Mouse (Mus musculus) kidney, postnatal 36 days (tissue): ENCODE data around the gene Cd180.
"Not testable (repeated sequence)": the region's sequence is repeated elsewhere in the genome, so short reads cannot be mapped to it uniquely, and the experiment has no call there.

Experiments
- DNase-seq, 2 experiments: peaks; one replicate each; pipeline ENCODE4 v3.0.0; 2021 to 2022; ENCODE audit warnings: mixed read lengths in 2 of 2

Gene Cd180

DNA sequence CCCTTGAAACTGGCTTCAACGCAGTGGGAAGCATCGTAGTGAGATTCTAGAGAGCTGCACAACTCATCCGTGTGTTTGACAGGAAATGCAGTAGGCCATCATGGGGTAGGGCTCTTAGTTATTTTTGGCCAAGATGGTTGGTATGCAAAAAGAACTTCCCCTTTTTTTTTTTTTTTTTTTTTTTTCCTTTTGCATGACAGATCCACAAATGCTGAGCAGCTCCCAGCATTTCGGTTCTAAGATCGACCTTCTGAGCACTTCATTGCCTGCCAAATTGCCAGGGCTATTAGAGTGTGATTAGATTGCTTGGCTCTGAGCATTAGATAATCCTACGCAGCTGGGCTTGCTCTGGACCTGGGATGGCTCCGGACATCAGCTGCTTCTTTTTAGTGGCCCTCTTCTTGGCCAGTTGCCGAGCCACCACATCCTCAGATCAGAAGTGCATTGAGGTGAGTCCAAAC lies at the start of gene Cd180:
Gene Cd180, plus strand, starts transcription at position 218 of the 461 bp plus-strand sequence.
- peak in 1 of 2 experiments; percentile 65 for DNase-seq

DNA sequence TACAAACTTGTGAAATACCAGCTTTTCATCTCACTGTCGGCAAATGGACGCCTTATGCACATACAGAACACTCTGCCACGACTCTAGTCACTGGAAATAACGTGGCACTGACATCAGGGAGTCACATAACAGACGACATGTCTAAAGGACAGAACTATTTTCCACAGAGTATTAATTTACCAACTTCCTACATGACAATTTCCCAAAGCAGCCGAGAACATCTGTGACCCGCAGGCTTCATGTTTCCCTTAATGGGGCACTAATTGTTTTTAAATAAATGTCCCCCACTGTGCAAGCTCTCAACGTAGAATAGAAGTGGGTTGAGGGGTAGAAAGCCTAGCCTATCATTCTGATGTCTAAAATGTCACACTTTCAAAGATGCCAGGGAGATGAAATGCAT lies 49.0 kb upstream of the Cd180 start:
- DNase-seq: no peak

DNA sequence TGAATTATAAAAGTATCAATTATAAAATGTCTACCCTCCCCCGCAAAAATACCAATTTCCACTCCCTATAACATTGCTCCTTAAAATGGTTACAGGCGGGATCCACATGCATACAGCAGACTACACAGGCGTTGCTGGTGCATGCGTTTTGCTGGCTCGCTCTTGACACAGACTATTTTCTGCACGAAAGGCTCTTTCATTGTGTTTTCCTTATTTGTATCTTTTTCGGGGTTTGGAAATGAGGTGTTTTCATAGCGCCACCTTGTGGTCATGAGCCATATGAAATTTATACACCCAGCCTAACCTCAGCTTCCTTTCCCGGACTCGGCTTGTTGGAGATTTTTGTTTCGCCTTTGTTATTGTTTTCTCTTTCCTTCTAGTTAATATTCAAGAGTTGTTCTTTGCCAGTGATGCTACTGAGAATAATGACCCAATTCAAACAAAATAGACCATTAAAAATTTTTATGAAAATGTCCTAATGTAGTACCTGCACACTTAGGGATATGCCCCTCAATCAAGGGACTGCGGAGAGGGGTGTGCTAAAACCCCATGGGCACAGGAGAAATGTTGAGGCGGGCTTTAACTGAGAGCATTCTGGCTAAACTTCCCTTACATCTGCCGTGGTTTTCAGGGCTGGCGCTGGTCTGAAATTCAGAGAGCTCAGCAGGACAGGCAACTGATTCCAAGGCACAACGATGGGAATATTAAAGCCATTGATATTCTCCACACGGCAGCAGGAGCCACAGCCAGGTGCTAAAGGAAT lies 48.4 kb upstream of the Cd180 start:
- DNase-seq: peak; percentile 78 to 81

DNA sequence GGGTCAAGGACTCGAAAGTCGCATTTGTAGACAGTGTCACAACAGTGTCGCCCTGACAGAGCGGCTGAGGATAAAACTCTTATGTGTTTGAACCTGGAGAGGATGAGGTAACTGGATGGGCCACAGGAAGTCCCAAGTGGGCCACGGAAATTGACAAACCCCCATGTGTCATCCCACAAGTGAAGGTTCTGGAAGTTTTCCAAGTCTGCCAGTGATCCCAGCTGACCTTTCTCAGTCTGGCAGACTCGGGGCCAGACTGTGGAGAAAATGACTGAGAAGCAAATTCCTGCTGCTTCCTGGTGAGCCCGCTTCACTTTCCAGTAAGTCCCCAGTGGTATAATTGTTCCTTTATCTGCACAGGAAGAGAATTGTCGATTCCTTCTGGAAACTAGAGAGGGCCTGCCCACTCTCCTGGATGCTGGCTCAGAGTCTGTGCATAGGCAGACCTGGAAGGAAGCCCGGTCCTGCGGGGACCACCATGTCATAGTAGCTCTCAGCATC lies 47.0 kb upstream of the Cd180 start:
- DNase-seq: peak; percentile 60

DNA sequence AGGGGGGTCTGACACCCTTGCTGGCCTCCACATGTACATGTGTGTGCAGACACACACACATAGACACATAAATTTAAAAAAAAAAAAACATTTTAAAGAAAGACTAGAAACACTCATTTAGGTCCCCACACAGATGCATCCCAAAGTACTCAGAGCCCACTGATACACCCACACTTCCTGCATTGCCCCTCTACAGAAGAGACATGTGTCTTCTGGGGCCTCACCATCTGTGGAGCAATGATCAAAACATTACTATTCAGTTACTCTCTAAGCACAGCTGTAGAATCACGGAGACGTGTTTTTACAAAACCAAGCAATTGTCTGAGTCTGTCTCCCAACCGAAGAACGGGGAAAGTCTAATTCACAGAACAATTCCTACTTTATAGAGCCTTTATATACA lies 45.8 kb upstream of the Cd180 start:
- no peak for DNase-seq

DNA sequence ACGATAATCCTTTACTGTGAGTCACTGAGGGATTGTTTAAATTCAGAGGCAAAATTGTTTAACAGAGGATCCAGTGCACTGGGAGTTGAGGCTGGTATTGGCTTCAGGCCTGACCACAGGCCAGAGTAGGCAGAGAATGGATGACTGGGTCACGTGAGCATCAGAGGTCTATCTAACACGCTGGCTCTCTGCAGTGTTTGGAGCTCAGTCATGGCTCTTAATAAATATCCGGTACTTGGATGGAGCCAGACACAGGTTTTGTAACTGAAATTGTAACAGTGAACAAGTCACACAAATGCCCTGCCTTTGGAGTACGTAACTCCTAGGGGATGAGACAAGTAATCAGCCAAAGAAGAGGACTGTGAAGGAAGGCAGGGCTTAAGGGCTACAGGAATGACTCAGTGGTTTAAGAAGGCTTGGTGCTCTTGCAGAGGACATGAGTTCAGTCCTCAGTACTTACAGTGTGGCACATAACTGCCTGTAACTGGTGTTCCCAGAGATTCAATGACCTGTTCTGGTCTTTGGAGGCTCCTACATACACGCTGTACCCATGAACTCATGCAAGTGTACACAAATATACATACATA lies 41.0 kb upstream of the Cd180 start:
- DNase-seq: no peak

DNA sequence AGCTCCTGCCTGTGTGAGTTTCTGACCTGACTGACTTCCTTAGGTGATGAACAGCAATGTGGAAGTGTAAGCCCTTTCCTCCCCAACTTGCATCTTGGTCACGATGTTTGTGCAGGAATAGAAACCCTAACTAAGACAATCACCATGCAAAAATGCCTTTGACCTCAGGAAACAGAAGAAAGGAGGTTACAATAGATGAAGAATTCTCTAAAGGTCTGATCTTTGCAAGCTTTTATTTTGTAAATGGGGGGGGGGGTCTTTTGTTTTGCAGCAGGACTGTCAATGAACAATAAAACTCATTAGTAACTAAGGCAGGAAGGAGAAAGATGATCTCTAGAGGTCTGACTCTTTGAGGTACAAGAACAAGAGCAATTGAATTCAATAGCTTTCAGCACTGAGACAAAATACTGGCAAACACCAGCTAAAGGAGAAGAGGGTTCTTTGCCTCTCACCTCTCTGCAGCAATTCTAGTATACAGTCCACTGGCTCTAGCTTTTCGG lies 38.2 kb upstream of the Cd180 start:
- no peak for DNase-seq

DNA sequence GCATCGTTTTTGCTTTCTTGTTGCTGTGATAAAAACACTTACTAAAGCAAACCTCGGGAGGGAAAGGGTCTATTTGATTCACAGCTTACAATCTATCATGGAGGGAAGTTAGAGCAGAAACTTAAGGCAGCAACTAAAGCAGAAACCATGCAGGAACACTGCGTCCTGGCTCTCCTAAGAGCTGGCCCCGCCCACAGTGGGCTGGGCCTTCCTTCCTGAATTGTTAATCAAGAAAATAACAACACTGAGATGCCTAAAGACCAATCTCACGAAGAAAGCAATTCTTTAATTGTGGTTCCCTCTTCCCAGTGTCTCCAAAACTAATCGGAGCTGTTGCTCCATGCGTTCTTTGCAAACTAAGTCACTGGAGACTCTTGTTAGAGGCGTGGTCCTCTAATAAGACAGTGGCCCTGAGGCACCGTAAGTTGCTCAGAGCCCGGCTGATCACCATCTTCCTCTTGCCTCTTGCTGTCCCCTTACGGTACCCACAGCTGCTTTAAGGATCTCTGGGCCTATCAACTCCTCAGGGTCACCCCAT lies 37.1 kb upstream of the Cd180 start:
- peak; percentile 53 to 65 for DNase-seq

DNA sequence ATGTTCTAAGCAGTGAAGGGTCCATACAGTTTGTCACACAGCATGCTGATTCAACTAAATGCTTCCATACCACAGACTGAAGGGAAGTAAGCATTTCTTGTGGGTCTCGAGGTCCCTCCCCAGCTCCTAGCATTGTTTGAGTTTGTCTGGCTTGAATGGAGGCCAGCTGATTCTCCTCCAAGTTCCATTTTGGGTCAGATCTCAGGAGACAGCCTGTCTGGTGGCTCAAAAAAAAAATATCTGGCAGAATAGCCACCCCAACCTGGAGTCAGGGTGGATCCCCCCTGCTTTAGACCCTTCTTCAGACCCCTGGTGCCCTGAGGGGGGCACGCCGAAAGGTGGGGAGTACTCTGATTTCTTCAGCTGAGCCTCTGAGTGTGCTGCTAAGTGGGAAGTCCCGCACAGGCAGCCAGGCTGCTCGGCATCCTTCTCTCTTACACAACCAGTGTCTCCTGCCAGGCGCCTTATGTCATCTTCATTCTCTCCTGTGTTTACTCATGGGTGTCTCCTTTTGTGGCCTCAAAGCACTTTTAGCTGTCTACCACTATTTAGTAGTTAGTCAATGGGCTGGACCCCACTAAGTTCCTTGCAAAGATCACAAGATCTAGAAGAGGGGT lies 35.0 kb upstream of the Cd180 start:
- DNase-seq: peak; percentile 63 to 64

DNA sequence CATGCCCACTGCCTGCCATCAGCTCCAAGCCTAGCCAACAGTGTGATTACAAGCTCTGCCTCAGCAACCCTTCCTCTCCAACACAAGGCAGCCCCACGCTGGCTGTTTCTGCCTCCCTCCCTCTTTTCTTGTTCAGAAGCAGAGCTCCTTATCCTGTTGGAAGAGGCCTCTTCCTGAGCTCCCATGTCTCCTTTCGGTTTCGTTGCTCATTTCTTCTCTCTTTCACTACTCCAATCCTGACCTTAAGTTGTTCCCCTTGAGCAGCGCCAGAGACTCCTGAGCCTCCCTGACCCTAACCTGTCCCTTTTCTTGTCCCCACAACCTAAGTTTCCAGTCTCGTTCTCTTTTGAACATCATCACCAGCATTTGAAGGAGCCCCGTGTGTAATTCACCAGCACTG lies 29.3 kb upstream of the Cd180 start:
- DNase-seq: no peak

DNA sequence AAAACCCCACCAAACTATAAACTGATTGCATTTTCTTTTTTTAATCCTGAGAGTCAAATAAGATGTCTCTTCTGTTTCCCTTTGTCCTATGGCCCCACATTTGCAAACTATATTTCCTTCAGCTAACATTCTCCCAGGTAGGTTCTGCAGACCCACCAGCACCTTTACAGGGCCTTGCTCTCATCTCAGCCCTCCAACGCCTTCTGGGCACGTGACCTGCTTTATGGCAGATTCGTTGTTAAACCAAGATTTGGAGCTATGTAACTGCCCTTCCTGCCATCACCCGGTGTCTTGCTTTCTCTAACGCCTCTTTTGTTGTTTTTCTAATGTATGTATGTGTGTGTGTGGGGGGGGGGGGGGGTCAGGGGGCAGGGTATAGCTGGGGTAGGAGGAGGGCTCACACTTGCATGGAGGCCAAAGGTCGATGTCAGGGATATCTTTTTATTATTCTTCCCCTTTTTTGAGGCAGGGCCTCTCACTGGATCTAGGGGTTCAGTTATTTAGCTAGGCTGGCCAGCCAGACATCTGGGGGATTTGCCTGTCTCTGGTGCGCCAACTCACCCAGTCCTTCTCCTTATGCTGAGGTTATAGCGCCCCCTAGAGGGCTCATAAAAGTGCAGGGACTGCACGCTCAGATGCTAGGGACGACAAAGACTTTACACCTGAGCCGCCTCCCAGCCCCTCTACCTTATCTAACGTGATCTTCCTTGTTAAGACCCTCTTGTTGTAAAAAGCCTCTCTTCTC lies 28.3 kb upstream of the Cd180 start:
- peak; percentile 23 to 65 for DNase-seq

DNA sequence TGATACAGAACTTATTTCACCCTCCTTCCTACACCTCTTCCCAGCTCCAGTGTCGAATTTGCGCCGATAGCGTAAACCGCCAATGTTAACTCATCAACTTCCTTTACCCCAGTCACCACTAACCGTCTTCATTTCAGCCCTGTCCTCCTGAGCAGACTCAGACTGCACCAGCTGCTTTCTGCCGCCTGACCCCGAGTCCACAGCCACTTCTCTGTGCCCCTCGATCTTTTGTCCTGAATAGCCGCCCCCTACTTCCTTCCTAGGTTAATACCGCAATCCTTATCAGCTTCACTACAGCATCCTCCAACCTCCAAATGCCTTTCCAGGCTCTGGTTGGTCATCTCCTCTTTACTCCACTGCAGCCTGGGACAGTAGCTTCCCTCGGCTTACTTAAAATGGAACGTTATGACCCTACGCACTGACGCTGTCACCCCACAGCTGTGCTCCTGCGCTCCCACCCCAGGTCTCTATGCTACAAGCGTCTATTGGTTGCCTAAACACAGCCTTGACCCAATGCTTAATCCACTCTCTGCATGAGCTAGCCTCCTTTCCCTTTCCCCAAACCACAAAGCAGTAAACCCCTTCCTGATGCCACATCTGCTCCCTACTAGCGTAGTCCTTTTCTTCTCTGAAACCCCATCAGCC lies 27.6 kb upstream of the Cd180 start:
- no peak for DNase-seq

DNA sequence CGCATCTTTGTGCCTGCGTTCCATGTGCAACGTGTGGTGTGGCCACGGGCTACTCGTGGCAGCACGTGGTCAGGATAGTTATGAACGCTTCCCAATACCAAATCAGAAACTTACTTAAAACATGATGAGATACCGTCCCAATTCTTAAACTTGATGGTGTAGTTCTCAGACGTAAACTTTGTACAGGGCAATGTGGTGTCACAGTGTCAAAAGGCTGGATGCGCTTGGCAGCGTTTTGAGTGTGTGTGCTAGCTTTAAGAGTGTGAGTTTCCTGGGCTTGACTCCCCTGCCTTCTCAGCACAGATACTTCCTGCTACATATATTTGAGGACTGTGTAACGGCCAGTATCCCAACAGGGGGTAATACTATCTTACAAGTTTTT lies 27.1 kb upstream of the Cd180 start:
- no peak for DNase-seq

DNA sequence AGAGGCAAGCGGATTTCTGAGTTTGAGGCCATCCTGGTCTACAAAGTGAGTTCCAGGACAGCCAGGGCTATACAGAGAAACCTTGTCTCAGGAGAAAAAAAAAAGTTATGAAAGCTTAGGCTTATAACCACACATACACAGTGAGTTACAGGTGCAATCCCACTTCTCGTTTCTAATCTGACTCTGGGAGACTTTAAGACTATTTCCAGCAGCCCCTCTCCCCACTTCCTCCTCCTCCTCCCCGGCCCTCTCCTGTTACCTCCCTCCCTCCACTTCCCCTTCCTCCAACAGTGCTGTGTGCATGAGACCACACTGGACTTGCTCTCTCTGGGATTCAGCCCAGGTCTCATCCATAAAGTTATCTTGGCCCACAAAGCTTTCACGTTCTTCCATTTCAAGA lies 26.6 kb upstream of the Cd180 start:
- DNase-seq: no peak

DNA sequence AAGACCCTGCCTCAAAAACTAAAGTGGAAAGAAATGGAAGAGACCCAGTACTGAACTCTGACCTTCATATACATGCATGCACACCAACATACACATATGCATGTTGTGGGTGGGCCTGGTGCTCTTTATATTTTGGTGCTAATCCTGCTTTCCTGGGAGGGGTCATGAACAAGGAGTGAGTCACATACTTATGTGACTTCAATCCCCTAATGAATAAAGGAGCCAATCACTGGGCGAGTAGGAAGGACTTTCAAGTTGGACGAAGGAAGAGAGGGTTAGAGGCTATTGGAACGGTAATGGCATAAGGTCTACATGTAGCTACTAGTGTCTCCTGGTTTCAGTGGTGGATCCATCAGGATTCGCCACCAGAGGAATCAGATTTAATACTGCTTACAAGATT lies 26.0 kb upstream of the Cd180 start:
- DNase-seq: no peak

DNA sequence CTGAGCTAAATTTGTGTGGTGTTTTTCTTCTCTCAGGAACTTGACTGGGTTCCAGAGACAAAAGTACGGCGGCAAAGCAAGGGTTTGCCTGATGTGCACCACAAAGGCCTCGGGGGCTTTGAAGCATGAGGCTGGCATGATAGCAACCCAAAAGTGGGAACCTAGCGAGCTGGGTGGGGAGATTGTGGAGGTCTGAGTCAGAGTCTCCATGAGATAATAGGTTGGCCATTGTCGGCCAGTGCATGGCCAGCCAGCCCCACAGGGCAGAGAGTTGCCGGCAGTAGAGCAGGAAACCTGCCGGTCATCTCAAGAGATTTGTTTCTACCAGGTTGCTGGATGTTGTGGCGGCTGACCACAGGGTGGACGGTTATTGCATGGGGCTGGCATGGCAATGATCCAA lies 25.5 kb upstream of the Cd180 start:
- DNase-seq: no peak

DNA sequence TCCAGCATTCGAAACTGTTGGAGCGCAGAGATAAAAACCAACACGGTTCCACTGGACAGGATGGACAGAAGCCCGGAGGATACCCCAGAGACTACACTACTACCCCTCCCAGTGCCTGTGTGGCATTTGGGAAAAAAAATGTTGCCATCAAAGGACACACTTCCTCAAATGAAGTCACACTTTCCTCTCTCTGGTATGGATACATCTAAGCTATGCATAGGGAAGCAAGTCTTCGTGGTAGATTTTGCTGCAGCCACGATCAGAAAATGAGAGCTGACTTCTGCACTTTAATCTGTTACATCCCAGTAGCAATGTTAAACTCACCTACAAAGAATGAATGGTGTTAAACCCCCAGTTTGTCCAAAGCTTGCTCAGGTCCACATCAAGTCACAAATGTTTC lies 24.4 kb upstream of the Cd180 start:
- DNase-seq: no peak

DNA sequence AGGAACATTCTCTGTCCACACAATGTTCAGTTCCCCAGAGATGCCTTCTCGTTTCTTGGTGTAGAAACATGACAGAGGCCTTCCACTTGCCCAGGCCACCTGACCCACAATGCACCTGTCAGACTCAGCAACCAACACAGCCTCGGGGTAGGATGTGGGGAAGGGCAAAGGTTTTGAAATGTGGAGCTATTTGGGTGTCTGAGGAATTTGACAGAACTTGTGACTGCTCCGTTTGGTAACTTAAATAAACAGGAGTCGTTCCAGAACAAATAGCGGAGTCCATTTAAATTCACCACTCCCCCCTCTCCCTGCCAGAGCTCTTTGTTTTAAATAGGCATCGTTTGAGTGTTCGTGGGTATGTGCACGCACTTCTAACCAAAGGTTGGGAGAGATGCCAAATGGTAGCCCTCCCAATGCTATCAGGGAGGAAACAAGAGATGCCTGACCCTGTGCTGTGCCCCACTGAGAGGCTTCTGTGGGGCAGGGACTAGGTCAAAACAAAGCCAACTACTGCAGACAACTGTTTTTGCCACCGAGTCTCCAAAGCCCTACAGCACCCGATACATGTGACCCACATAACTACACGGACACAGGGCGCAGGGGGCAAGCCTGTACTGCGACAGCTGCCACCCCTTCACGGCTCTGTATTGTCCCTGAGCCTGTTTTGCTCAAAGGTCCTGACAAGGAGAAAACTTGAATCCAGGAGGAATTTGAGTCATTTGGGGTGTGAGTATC lies 23.7 kb upstream of the Cd180 start:
- peak; percentile 62 to 69 for DNase-seq

DNA sequence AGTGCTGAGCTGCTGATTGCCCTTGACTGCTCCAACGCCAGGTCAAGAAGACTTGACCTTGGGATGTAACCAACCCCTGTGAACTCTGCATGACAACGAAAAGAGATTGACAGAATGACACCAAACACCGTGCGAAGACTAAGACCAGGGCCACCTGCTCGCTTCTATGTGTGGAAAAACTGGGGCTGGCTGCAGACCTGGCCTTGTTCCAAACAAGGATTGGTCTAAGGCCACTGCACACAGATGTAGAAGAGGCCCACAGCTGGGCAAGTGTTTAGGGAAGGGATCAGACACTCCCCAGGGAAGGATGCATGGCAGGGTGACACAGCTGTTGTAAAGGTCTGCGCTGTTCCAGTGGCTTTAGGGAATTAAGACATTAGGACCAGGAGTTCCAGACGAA lies 22.9 kb upstream of the Cd180 start:
- DNase-seq: no peak

DNA sequence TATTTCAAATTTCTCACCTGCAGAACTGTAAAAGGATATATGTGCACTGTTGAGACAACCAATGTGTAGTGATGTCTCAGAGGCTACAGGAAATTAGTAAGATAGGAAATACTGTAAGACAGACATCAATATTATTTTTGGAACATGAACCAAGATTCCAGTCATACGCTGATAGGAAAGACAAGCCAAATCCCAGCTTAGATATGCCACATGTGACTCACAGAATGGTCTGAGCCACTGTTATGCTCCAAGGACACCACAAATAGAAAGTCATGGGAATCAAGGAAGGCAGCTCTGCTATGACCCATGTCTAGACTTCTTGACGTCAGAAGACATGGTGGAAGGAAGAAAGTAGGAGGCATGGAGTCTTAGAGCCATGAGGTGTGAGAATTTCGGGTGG lies 19.3 kb upstream of the Cd180 start:
- DNase-seq: no peak

DNA sequence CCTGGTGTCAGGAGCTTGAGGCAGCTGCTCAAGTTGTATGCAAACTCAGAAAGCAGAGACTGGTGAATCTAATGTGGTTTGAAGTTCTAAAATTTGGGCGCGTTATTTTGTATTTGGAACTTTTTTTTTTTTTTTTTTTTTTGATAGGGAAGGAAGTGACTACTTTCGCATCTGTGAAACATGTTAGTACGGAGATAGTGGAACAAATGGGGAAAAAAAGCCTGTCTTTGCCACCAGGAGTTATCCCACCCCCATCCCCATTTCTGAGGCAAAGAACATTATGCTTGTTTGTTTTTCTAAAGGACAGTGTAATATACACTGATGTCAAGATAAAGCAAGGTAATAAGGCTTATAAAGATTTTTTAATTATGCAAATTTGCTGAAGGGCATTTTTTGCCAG lies 15.8 kb upstream of the Cd180 start:
- not testable (repeated sequence) for DNase-seq

DNA sequence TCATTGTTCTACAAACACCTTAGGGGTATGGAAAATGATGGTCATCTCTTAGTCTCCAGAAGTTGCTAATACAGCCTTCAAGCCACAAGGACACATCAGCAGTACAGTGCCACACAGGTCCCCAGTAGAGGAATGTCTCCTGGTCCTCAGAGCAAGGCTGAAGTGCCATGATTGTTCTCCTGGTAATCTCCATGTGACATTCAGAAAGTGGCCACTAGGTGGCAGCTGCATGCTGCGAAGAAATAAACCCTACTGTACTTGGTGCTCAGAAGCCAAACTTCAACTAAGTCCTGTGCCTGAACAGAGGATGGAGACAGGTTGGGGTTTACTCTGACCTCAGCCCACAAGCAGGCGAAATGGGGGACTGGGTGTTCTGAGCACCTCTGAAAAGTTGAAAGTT lies 14.9 kb upstream of the Cd180 start:
- DNase-seq: peak; percentile 78 to 89
